Comparison of ENCODE assay signal across 8 mouse cellular contexts in genomic region chr17:27554062-27554960, GRCm38 (mm10). TPM values are rescaled to one million over a fixed set of nuclear protein-coding genes. Genes with fewer than 3 reads are reported as not detected.
DNase-seq lines count a peak whose midpoint lies in the region; ATAC-seq and TF ChIP-seq lines count a peak whose summit lies in the region.

No protein-coding gene starts in this region.

- no peak for TF ChIP-seq CTCF in layer of hippocampus, adult 2 months (conservative IDR thresholded peaks at IDR 0.05)

- H3K9ac ChIP-seq in limb, embryonic 15.5 days = no peak overlapping the region

- H3K4me3 ChIP-seq in erythroblast, embryonic 14.5 days (replicated peaks) = peak overlapping the region; percentile 82
- H3K4me3 ChIP-seq in limb, embryonic 15.5 days = peak overlapping the region; percentile 82
- no peak overlapping the region for H3K4me3 ChIP-seq in layer of hippocampus, adult 2 months

- DNase-seq in thymus, postnatal 25 days = peak; percentile 25
- DNase-seq in thymus, postnatal 0 days (ENCODE audit: low spot score) = no peak
- peak; percentile 44 for DNase-seq in yolk sac, embryonic 10.5 days (ENCODE audit: low spot score)
- DNase-seq in layer of hippocampus, adult 2 months (ENCODE audit: low spot score in 2 of 2) = no peak
- DNase-seq in ovary, postnatal 10 days (ENCODE audit: low spot score) = no peak

- 51% methylated on average over 20 of the region's 20 CpGs for WGBS in limb, embryonic 15.5 days

- peak overlapping the region; percentile 94 for H3K27ac ChIP-seq in limb, embryonic 15.5 days
- H3K27ac ChIP-seq in layer of hippocampus, adult 2 months = no peak overlapping the region

- H3K36me3 ChIP-seq in erythroblast, embryonic 14.5 days (ENCODE audit: control insufficient read depth) = peaks cover 2% of the 10 kb centered on the region; the same call in 1 of the 2 replicates
- H3K36me3 ChIP-seq in limb, embryonic 15.5 days = no peaks in the 10 kb centered on the region

- peaks cover 3% of the 10 kb centered on the region; the same call in 1 of the 2 replicates for H3K27me3 ChIP-seq in erythroblast, embryonic 14.5 days (ENCODE audit: control insufficient read depth)
- no peaks in the 10 kb centered on the region for H3K27me3 ChIP-seq in limb, embryonic 15.5 days

- H3K4me1 ChIP-seq in erythroblast, embryonic 14.5 days (ENCODE audit: control insufficient read depth) = peaks cover 61% of the 10 kb centered on the region
- H3K4me1 ChIP-seq in limb, embryonic 15.5 days = peaks cover 54% of the 10 kb centered on the region

- ATAC-seq in erythroblast, adult 5-6 weeks (replicated peaks; ENCODE audit: low FRiP score, poor library complexity, severe bottlenecking) = no peak
- ATAC-seq in limb, embryonic 15.5 days (ENCODE audit: insufficient number of reproducible peaks, low FRiP score, low TSS enrichment, low read depth) = no peak

- no peaks in the 10 kb centered on the region for H3K9me3 ChIP-seq in erythroblast, embryonic 14.5 days (ENCODE audit: control insufficient read depth, low read length)
- no peaks in the 10 kb centered on the region for H3K9me3 ChIP-seq in limb, embryonic 15.5 days

- peak overlapping the region; percentile 92 for H3K4me2 ChIP-seq in limb, embryonic 15.5 days

RNA-seq across cellular contexts. Expression of gene Hmga1, which starts 2.0 kb away (rescaled TPM):
- 57.3 and 59.4 TPM in 2 replicates for polyA plus RNA-seq in erythroblast, embryonic 14.5 days (2012)
- total RNA-seq in erythroblast, adult 5-6 weeks (2015; ENCODE audit: low replicate concordance) = 63.4 and 75.7 TPM in 2 replicates
- 14.4 and 29.6 TPM in 2 replicates for total RNA-seq in erythroblast, adult 5-6 weeks (2017; ENCODE audit: low replicate concordance)
- 356 and 471 TPM in 2 replicates for polyA plus RNA-seq in thymus, postnatal 0 days (2015; fragmentation: Nextera tagmentation; extraction: Ambion mirVana)
- polyA plus RNA-seq in limb, embryonic 15.5 days (2015; fragmentation: Nextera tagmentation; extraction: Ambion mirVana) = 161 and 167 TPM in 2 replicates
- total RNA-seq in layer of hippocampus, adult 2 months (2021) = 10 to 100 TPM; 30.5 to 38.2 TPM

RNA-seq across cellular contexts. Expression of gene AI413582, which starts 11.2 kb away (rescaled TPM):
- polyA plus RNA-seq in erythroblast, embryonic 14.5 days (2012) = 3.6 and 3.7 TPM in 2 replicates
- total RNA-seq in erythroblast, adult 5-6 weeks (2015; ENCODE audit: low replicate concordance) = 14.0 and 15.4 TPM in 2 replicates
- 4.5 and 5.9 TPM in 2 replicates for total RNA-seq in erythroblast, adult 5-6 weeks (2017; ENCODE audit: low replicate concordance)
- polyA plus RNA-seq in thymus, postnatal 0 days (2015; fragmentation: Nextera tagmentation; extraction: Ambion mirVana) = 109 and 111 TPM in 2 replicates
- 28.4 TPM in 2 replicates for polyA plus RNA-seq in limb, embryonic 15.5 days (2015; fragmentation: Nextera tagmentation; extraction: Ambion mirVana)
- total RNA-seq in layer of hippocampus, adult 2 months (2021) = 10 to 100 TPM; 61.6 to 66.1 TPM

RNA-seq across cellular contexts. Expression of gene Grm4, which starts 33.1 kb away (rescaled TPM):
- not detected in 2 replicates for polyA plus RNA-seq in erythroblast, embryonic 14.5 days (2012)
- total RNA-seq in erythroblast, adult 5-6 weeks (2015; ENCODE audit: low replicate concordance) = not detected in 2 replicates
- total RNA-seq in erythroblast, adult 5-6 weeks (2017; ENCODE audit: low replicate concordance) = not detected in 2 replicates
- polyA plus RNA-seq in thymus, postnatal 0 days (2015; fragmentation: Nextera tagmentation; extraction: Ambion mirVana) = 0.69 and 0.78 TPM in 2 replicates
- 0.54 and 0.55 TPM in 2 replicates for polyA plus RNA-seq in limb, embryonic 15.5 days (2015; fragmentation: Nextera tagmentation; extraction: Ambion mirVana)
- total RNA-seq in layer of hippocampus, adult 2 months (2021) = 1 to 10 TPM; 7.9 to 9.6 TPM

Comparison
In these comparisons a context has a peak if more than half of its experiments do, and no peak if none do; other contexts are left out.
1. DNase-seq: peak in thymus, postnatal 25 days (single experiment) and yolk sac, embryonic 10.5 days (single experiment); none in thymus, postnatal 0 days (single experiment), layer of hippocampus, adult 2 months (0 of 2) and ovary, postnatal 10 days (single experiment).